Mouse (Mus musculus) olfactory bulb, adult 2 months (tissue): ENCODE results near the gene Paxx. TPM values are rescaled to one million over a fixed set of nuclear protein-coding genes. Genes with fewer than 3 reads are reported as not detected.

Experiments used
- H3K27ac ChIP-seq: fragments of 200-500 bp; 2 replicates; pipeline ENCODE4 v1.5.1; 2012; ENCODE audit warnings: low read depth, low read length; ENCODE audit not compliant: insufficient read depth
- H3K4me1 ChIP-seq: fragments of 200-500 bp; 2 replicates; pipeline ENCODE4 v1.6.1; 2012; ENCODE audit warnings: low read length; ENCODE audit not compliant: control insufficient read depth, insufficient read depth
- H3K4me3 ChIP-seq: fragments of 200-500 bp; 2 replicates; pipeline ENCODE4 v1.5.1; 2012; ENCODE audit warnings: mild to moderate bottlenecking, low read depth, low read length, moderate library complexity; ENCODE audit not compliant: insufficient read depth
- CTCF ChIP-seq: fragments of 200-500 bp; IDR thresholded peaks from 2 replicates; pipeline ENCODE4 v1.5.1; 2012; ENCODE audit warnings: low read depth, mild to moderate bottlenecking, low read length, moderate library complexity; ENCODE audit not compliant: insufficient read depth
- POLR2A ChIP-seq: fragments of 200-500 bp; IDR thresholded peaks from 2 replicates; pipeline ENCODE4 v1.6.1; 2012; ENCODE audit warnings: mild to moderate bottlenecking, low read depth, low read length, moderate library complexity; ENCODE audit not compliant: insufficient read depth
- whole genome bisulfite sequencing: fragments of 180-500 bp; shearing (Covaris S2); methylation state at CpG from one replicate; pipeline ENCODE4 v1.1.7; 2018; 5-methylcytosine and 5-hydroxymethylcytosine counted together
- polyA plus RNA-seq: library from polyadenylated mRNA; stranded (reverse); fragments of >200 nt; gene quantifications from 2 replicates; pipeline ENCODE4 v1.2.4, GENCODE M21; 2012; ENCODE audit warnings: low replicate concordance; ENCODE audit not compliant: missing spikeins, insufficient read depth, insufficient read length

Paxx gene
- polyA plus RNA-seq, 1 experiment = not detected

- no peak for TF ChIP-seq POLR2A
- no peak for TF ChIP-seq CTCF
- no peak overlapping the region for H3K4me3 ChIP-seq
- H3K4me1 ChIP-seq = 0 out of 2 replicates have a peak, but pooled peaks cover 4% of the 10 kb centered on the region
- 81% methylated on average over 6 of the region's 6 CpGs for WGBS
- no peak overlapping the region for H3K27ac ChIP-seq
These were observed 27.2 kb upstream of the Paxx start for GRCm38 (mm10) chr2:25487965-25488670.

- TF ChIP-seq CTCF (no peak), POLR2A (no peak)
- 0 out of 2 replicates have a peak, but pooled peaks cover 4% of the 10 kb centered on the region for H3K4me1 ChIP-seq
- no peak overlapping the region for H3K27ac ChIP-seq
- H3K4me3 ChIP-seq = no peak overlapping the region
- WGBS = 78% methylated on average over 11 of the region's 11 CpGs
These were observed 24.2 kb upstream of the Paxx start for GRCm38 (mm10) chr2:25484901-25485647.

GRCm38 (mm10) chr2:25482969-25483368 lies 22.1 kb upstream of the Paxx start:
- Histone ChIP-seq H3K27ac (no peak overlapping the region), H3K4me1 (0 out of 2 replicates have a peak, but pooled peaks cover 4% of the 10 kb centered on the region), H3K4me3 (no peak overlapping the region)
- no peak for TF ChIP-seq CTCF
- no peak for TF ChIP-seq POLR2A
- WGBS = 36% methylated on average over 7 of the region's 7 CpGs

- Histone ChIP-seq H3K27ac (no peak overlapping the region), H3K4me1 (peaks cover 4% of the 10 kb centered on the region; the same call in 1 of the 2 replicates), H3K4me3 (no peak overlapping the region)
- WGBS = 97% methylated on average over 1 of the region's 1 CpGs
- TF ChIP-seq POLR2A (no peak), CTCF (no peak)
These were observed 19.6 kb upstream of the Paxx start for GRCm38 (mm10) chr2:25480541-25480940.

- Histone ChIP-seq H3K4me1 (peaks cover under 1% of the 10 kb centered on the region; the same call in 1 of the 2 replicates), H3K27ac (no peak overlapping the region), H3K4me3 (no peak overlapping the region)
- 66% methylated on average over 10 of the region's 10 CpGs for WGBS
- TF ChIP-seq CTCF = no peak
- no peak for TF ChIP-seq POLR2A
These were observed 18.8 kb upstream of the Paxx start for GRCm38 (mm10) chr2:25479551-25480311.

- Histone ChIP-seq H3K27ac (no peak overlapping the region), H3K4me3 (no peak overlapping the region), H3K4me1 (peaks cover 3% of the 10 kb centered on the region; the same call in 1 of the 2 replicates)
- no peak for TF ChIP-seq CTCF
- TF ChIP-seq POLR2A = no peak
- WGBS = 76% methylated on average over 3 of the region's 3 CpGs
These were observed 17.2 kb upstream of the Paxx start for GRCm38 (mm10) chr2:25477967-25478675.

GRCm38 (mm10) chr2:25477541-25477940 lies 16.6 kb upstream of the Paxx start:
- no peak overlapping the region for H3K27ac ChIP-seq
- H3K4me1 ChIP-seq = peaks cover 3% of the 10 kb centered on the region; the same call in 1 of the 2 replicates
- H3K4me3 ChIP-seq = no peak overlapping the region
- WGBS = 93% methylated on average over 8 of the region's 8 CpGs
- no peak for TF ChIP-seq POLR2A
- no peak for TF ChIP-seq CTCF

- 75% methylated on average over 2 of the region's 2 CpGs for WGBS
These were observed 11.7 kb upstream of the Paxx start for GRCm38 (mm10) chr2:25472550-25472949.

More at GRCm38 (mm10) chr2:25472550-25472949, 11.7 kb upstream of the Paxx start:
- Histone ChIP-seq H3K27ac (no peak overlapping the region), H3K4me3 (no peak overlapping the region), H3K4me1 (peaks cover 22% of the 10 kb centered on the region)
- TF ChIP-seq CTCF (no peak), POLR2A (no peak)
